Mouse (Mus musculus) B cell, adult 2 months (primary cell): ENCODE measurements around the gene Zfp182.

ENCODE experiments used
- DNase-seq, 2 experiments: peaks; one replicate each; pipeline ENCODE4 v3.0.0; 2022

The Zfp182 gene

GRCm38 (mm10) chrX:21061866-21062543 is at the start of gene Zfp182:
TSS of gene Zfp182 (minus strand) at chrX:21062316.
- DNase-seq: peak; percentile 76 to 77

GRCm38 (mm10) chrX:21089867-21090239 is 27.7 kb upstream of the Zfp182 start:
- DNase-seq: no peak

GRCm38 (mm10) chrX:21088983-21089866 is 27.1 kb upstream of the Zfp182 start, which contains the start of gene Zfp300:
TSS of gene Zfp300 (minus strand) at chrX:21089527.
- DNase-seq: peak; percentile 53 to 58

- no peak for DNase-seq
Observed at GRCm38 (mm10) chrX:21088645-21088982, 26.5 kb upstream of the Zfp182 start.

DNA sequence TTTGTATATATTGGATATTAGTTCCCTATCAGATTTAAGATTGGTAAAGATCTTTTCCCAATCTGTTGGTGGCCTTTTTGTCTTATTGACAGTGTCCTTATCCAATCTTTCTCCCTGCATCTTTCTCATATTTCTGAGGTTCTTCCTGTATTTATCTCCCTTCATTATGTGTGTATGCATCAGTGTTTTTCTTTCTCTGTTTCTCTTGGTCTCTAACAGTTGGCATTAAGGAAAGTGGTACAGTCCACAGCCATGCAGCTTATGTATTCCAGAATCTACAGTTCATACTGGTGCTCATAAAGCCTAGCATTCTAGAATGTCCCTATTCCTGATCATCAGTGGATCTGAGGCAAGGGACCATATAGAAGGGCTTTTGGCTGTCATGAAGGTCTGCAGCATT is 6.0 kb upstream of the Zfp182 start, which contains the start of gene Spaca5:
Gene Spaca5 (plus strand): TSS at position 301 of the 400 bp plus-strand sequence.
- no peak for DNase-seq

DNA sequence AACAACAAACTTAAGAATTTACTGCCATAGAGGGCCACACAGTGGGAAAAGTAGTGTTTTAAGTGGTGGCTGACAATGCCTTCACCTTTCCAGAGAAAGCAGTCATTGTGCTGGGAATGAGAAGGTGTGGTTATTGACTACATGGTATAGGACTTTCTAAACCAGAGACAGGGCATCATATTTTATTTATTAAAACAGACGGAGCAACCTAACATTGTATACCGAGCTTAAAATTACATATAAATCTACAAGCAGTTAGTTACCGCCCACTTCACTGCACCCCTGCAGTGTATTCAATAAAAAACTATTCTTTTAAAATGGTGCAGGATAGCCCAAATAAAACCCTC is 401 bp upstream of the Zfp182 start:
- DNase-seq: no peak

DNA sequence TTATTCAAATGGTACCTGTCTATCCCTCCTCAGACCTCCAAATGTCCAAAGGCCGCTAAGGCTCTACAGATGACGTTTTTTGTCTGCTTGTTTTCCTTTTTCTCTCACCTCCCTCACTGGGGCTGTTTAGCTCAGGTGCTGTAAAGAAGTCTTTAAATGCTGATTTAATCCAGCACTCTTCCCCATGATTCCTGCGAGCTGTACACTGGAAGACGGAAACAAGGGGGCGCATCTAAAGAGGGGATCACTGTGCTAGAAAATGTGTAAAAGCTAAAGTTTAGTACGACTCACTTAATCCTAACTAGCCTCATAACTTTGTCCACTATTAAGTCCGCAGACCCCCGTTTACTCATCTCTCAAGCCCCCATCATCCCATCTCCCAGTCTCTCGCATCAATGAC is 656 bp downstream of the Zfp182 start:
- DNase-seq: no peak

- no peak for DNase-seq
Observed at GRCm38 (mm10) chrX:20980901-20981300, 81.2 kb downstream of the Zfp182 start.
